Mouse (Mus musculus) MEL (cell line): ENCODE data around the gene Ankra2. TPM values are rescaled to one million over a fixed set of nuclear protein-coding genes. Genes with fewer than 3 reads are reported as not detected.

Experiments used
- DNase-seq: peaks from one replicate; pipeline ENCODE4 v3.0.0; 2011; ENCODE audit warnings: low read depth, low spot score
- H3K27ac ChIP-seq: 2 replicates; pipeline ENCODE4 v1.5.1; 2012; ENCODE audit warnings: low read depth, mild to moderate bottlenecking, control low read depth, low read length, moderate library complexity; ENCODE audit not compliant: control insufficient read depth
- H3K27me3 ChIP-seq, 2 experiments: fragments of 150-350 bp in 1 of 2; sonication (generic) in 1 of 2; 2 replicates each; pipeline ENCODE4 v1.6.1; 2012; ENCODE audit warnings: low read length in 2 of 2, mild to moderate bottlenecking in 2 of 2, improper control_type of control experiment in 1 of 2, moderate library complexity in 1 of 2; ENCODE audit not compliant: insufficient read depth in 2 of 2, control insufficient read depth in 1 of 2
- H3K36me3 ChIP-seq, 2 experiments: 2 replicates each; pipeline ENCODE4 v1.6.1; 2012 to 2014; ENCODE audit warnings: low read length in 2 of 2, improper control_type of control experiment in 1 of 2, inconsistent platforms in 1 of 2, mild to moderate bottlenecking in 1 of 2; ENCODE audit not compliant: insufficient read depth in 2 of 2, control insufficient read depth in 1 of 2
- H3K4me1 ChIP-seq, 2 experiments: fragments of 150-350 bp in 1 of 2; sonication (generic) in 1 of 2; 2 replicates each; pipeline ENCODE4 v1.6.1; 2012; ENCODE audit warnings: low read length in 2 of 2, improper control_type of control experiment in 1 of 2, mild to moderate bottlenecking in 1 of 2; ENCODE audit not compliant: insufficient read depth in 2 of 2, control insufficient read depth in 1 of 2
- H3K4me3 ChIP-seq, 2 experiments: fragments of 150-350 bp in 1 of 2; sonication (generic) in 1 of 2; 2 replicates each; pipeline ENCODE4 v1.5.1; 2012; ENCODE audit warnings: low read depth in 2 of 2, low read length in 2 of 2, mild to moderate bottlenecking in 2 of 2, moderate library complexity in 2 of 2, control low read depth in 1 of 2, improper control_type of control experiment in 1 of 2; ENCODE audit not compliant: control insufficient read depth in 1 of 2, insufficient read depth in 1 of 2
- H3K79me2 ChIP-seq: 2 replicates; pipeline ENCODE4 v1.6.1; 2012; ENCODE audit warnings: mild to moderate bottlenecking, low read length, moderate library complexity; ENCODE audit not compliant: control insufficient read depth, poor library complexity, insufficient read depth
- H3K9ac ChIP-seq: 2 replicates; pipeline ENCODE4 v1.6.1; 2012; ENCODE audit warnings: low read depth, mild to moderate bottlenecking, control low read depth, low read length, moderate library complexity; ENCODE audit not compliant: control insufficient read depth, poor library complexity, severe bottlenecking
- H3K9me3 ChIP-seq: fragments of 150-350 bp; sonication (generic); replicated peaks from 2 replicates; pipeline ENCODE4 v1.6.1; 2012; ENCODE audit warnings: mild to moderate bottlenecking, low read length, improper control_type of control experiment, moderate library complexity; ENCODE audit not compliant: insufficient read depth
- CTCF ChIP-seq, 3 experiments: IDR thresholded peaks in 2 of 3; conservative IDR thresholded peaks in 1 of 3; 2 replicates each; pipeline ENCODE4 v1.5.1; 2011 to 2012; ENCODE audit warnings: low read length in 3 of 3, low read depth in 2 of 3, mild to moderate bottlenecking in 2 of 3, improper control_type of control experiment in 1 of 3, inconsistent platforms in 1 of 3, mixed read lengths in 1 of 3, moderate library complexity in 1 of 3; ENCODE audit not compliant: control insufficient read depth in 1 of 3, insufficient read depth in 1 of 3, poor library complexity in 1 of 3, severe bottlenecking in 1 of 3
- ELF1 ChIP-seq: IDR thresholded peaks from 2 replicates; pipeline ENCODE4 v1.6.1; 2014; ENCODE audit warnings: low read depth, mild to moderate bottlenecking, inconsistent platforms, low read length, improper control_type of control experiment, moderate library complexity
- JUND ChIP-seq: IDR thresholded peaks from 2 replicates; pipeline ENCODE4 v1.6.1; 2011; ENCODE audit warnings: low read depth, mild to moderate bottlenecking, improper control_type of control experiment, low read length
- MAX ChIP-seq: IDR thresholded peaks from 2 replicates; pipeline ENCODE4 v1.6.1; 2011; ENCODE audit warnings: low read length, improper control_type of control experiment
- MAZ ChIP-seq: IDR thresholded peaks from 2 replicates; pipeline ENCODE4 v1.6.1; 2012; ENCODE audit warnings: low read depth, mild to moderate bottlenecking, inconsistent platforms, low read length, improper control_type of control experiment
- MEF2A ChIP-seq: IDR thresholded peaks from 2 replicates; pipeline ENCODE4 v1.6.1; 2014; ENCODE audit warnings: low read depth, mild to moderate bottlenecking, inconsistent platforms, low read length, improper control_type of control experiment; ENCODE audit not compliant: poor library complexity, insufficient replicate concordance, severe bottlenecking; ENCODE audit errors: extremely low read depth
- MXI1 ChIP-seq: IDR thresholded peaks from 2 replicates; pipeline ENCODE4 v1.6.1; 2011; ENCODE audit warnings: mild to moderate bottlenecking, low read depth, low read length, improper control_type of control experiment
- NRF1 ChIP-seq: IDR thresholded peaks from 2 replicates; pipeline ENCODE4 v1.6.1; 2014; ENCODE audit warnings: low read depth, mild to moderate bottlenecking, inconsistent platforms, low read length, improper control_type of control experiment, moderate library complexity; ENCODE audit not compliant: poor library complexity, insufficient read depth, severe bottlenecking
- RAD21 ChIP-seq: IDR thresholded peaks from 2 replicates; pipeline ENCODE4 v1.6.1; 2011; ENCODE audit warnings: mild to moderate bottlenecking, low read depth, low read length, improper control_type of control experiment
- SMC3 ChIP-seq: IDR thresholded peaks from 2 replicates; pipeline ENCODE4 v1.6.1; 2011; ENCODE audit warnings: low read depth, low read length, improper control_type of control experiment
- TBP ChIP-seq: IDR thresholded peaks from 2 replicates; pipeline ENCODE4 v1.8.0; 2011; ENCODE audit warnings: low read depth, low read length, improper control_type of control experiment
- USF1 ChIP-seq: IDR thresholded peaks from 2 replicates; pipeline ENCODE4 v1.6.1; 2014; ENCODE audit warnings: low read depth, mild to moderate bottlenecking, inconsistent platforms, low read length, improper control_type of control experiment, moderate library complexity
- USF2 ChIP-seq, 2 experiments: IDR thresholded peaks; 2 replicates each; pipeline ENCODE4 v1.6.1; 2011 to 2012; ENCODE audit warnings: improper control_type of control experiment in 2 of 2, low read length in 2 of 2, borderline replicate concordance in 1 of 2, inconsistent platforms in 1 of 2, low read depth in 1 of 2, mild to moderate bottlenecking in 1 of 2; ENCODE audit not compliant: insufficient read depth in 1 of 2
- ZC3H11A ChIP-seq: IDR thresholded peaks from 2 replicates; pipeline ENCODE4 v1.6.1; 2012; ENCODE audit warnings: low read depth, mild to moderate bottlenecking, inconsistent platforms, low read length, improper control_type of control experiment
- ZMIZ1 ChIP-seq: IDR thresholded peaks from 2 replicates; pipeline ENCODE4 v1.6.1; 2012; ENCODE audit warnings: low read depth, mild to moderate bottlenecking, inconsistent platforms, low read length, improper control_type of control experiment, moderate library complexity
- polyA plus RNA-seq, 2 experiments: library from polyadenylated mRNA; stranded (reverse) in 1 of 2; unstranded in 1 of 2; fragments of >175 nt in 1 of 2; fragments of >200 nt in 1 of 2; gene quantifications; 2 replicates each; pipeline versions ENCODE4 v1.2.1 to v1.2.4; 2012; ENCODE audit warnings: low replicate concordance in 2 of 2, low read depth in 1 of 2; ENCODE audit not compliant: insufficient read length in 2 of 2, insufficient read depth in 1 of 2, missing spikeins in 1 of 2
- total RNA-seq: library from RNA; depleted of rRNA; stranded (reverse); fragments of 300-350 nt; gene quantifications from 2 replicates; pipeline ENCODE4 v1.2.3, GENCODE M21; 2012

The Ankra2 gene
- total and polyA plus RNA-seq, 3 experiments: 10.4 to 14.7 TPM; not detected in 1

DNA sequence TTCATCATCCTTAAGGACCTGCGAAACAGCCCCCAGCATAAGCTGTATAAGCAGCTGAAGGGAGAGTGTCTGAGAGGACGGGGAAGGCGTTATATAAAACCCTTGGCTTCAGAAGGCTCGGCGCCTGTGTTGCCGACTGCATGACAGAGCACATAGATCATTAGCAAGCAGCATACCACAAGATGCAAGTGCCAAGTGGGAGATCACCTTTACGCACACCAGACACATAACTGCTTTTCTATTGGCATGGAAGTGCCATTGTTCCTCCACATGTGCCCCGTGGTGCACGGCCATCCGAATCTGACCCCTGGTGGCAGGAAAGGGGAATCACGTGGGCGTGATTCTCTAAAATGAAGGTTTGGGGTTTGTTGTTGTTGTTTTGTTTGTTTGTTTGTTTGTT lies 40.0 kb upstream of the Ankra2 start:
- DNase-seq: peak; percentile 17
- Histone ChIP-seq H3K27me3 (peaks cover 1 to 3% of the 10 kb centered on the region in 2 experiments; a peak in 3 of 4 replicates), H3K27ac (no peak overlapping the region), H3K4me3 (no peak overlapping the region), H3K36me3 (no peaks in the 10 kb centered on the region), H3K9ac (no peak overlapping the region), H3K79me2 (no peaks in the 10 kb centered on the region), H3K9me3 (no peaks in the 10 kb centered on the region), H3K4me1 (no peaks in the 10 kb centered on the region)
- TF ChIP-seq USF1: peak; percentile 67
- TF ChIP-seq MXI1: no peak
- TF ChIP-seq USF2 (IDR thresholded peaks at IDR 0.05; ENCODE audit: borderline replicate concordance in 1 of 2, insufficient read depth in 1 of 2, low read depth in 1 of 2, low read length in 2 of 2): no peak
- peak; percentile 51 for TF ChIP-seq RAD21
- TF ChIP-seq SMC3: peak; percentile 81
- TF ChIP-seq CTCF (IDR thresholded peaks at IDR 0.05 in 2 of 3, conservative IDR thresholded peaks at IDR 0.05 in 1 of 3; ENCODE audit: control insufficient read depth in 1 of 3, insufficient read depth in 1 of 3, low read depth in 2 of 3, low read length in 3 of 3, poor library complexity in 1 of 3, severe bottlenecking in 1 of 3): peak; percentile 55 to 69 (median 65)
- no peak for TF ChIP-seq JUND
- TF ChIP-seq MAX: peak; percentile 62; the same call in 1 of the 2 replicates
- no peak for TF ChIP-seq ELF1
- TF ChIP-seq TBP: no peak
- peak; percentile 37; the same call in 1 of the 2 replicates for TF ChIP-seq ZC3H11A

GRCm38 (mm10) chr13:98226225-98226624 lies 36.6 kb upstream of the Ankra2 start:
- no peak for DNase-seq
- no peak overlapping the region for H3K4me3 ChIP-seq
- peaks cover 3 to 5% of the 10 kb centered on the region in 2 experiments; a peak in 3 of 4 replicates for H3K27me3 ChIP-seq
- no peaks in the 10 kb centered on the region for H3K79me2 ChIP-seq
- no peaks in the 10 kb centered on the region for H3K36me3 ChIP-seq
- no peak overlapping the region for H3K27ac ChIP-seq
- no peak for TF ChIP-seq NRF1
- TF ChIP-seq USF1: no peak
- TF ChIP-seq ZMIZ1: no peak
- TF ChIP-seq MAZ: no peak
- TF ChIP-seq MEF2A: no peak
- TF ChIP-seq, all 39 proteins: peak for 0
- no peaks in the 10 kb centered on the region for H3K9me3 ChIP-seq
- no peak overlapping the region for H3K9ac ChIP-seq
- H3K4me1 ChIP-seq: no peaks in the 10 kb centered on the region
